Mouse (Mus musculus) testis, adult 2 months (tissue): ENCODE data around the gene Uqcr11. TPM values are rescaled to one million over a fixed set of nuclear protein-coding genes. Genes with fewer than 3 reads are reported as not detected.

Experiments used
- H3K27ac ChIP-seq: fragments of 200-500 bp; 2 replicates; pipeline ENCODE4 v1.5.1; 2012; ENCODE audit warnings: low read depth, low read length; ENCODE audit not compliant: control insufficient read depth, insufficient read depth
- H3K27me3 ChIP-seq: fragments of 200-500 bp; 2 replicates; pipeline ENCODE4 v1.6.1; 2012; ENCODE audit warnings: mild to moderate bottlenecking, low read length, moderate library complexity; ENCODE audit not compliant: control insufficient read depth, insufficient read depth
- H3K36me3 ChIP-seq: fragments of 200-500 bp; 2 replicates; pipeline ENCODE4 v1.6.1; 2012; ENCODE audit warnings: mild to moderate bottlenecking, low read length; ENCODE audit not compliant: control insufficient read depth, insufficient read depth
- H3K4me1 ChIP-seq: fragments of 200-500 bp; 2 replicates; pipeline ENCODE4 v1.6.1; 2012; ENCODE audit warnings: low read length; ENCODE audit not compliant: control insufficient read depth, insufficient read depth
- H3K4me3 ChIP-seq: fragments of 200-500 bp; 2 replicates; pipeline ENCODE4 v1.5.1; 2012; ENCODE audit warnings: low read depth, mild to moderate bottlenecking, low read length, moderate library complexity, mixed read lengths; ENCODE audit not compliant: control insufficient read depth
- CTCF ChIP-seq: fragments of 200-500 bp; IDR thresholded peaks from 2 replicates; pipeline ENCODE4 v1.5.1; 2012; ENCODE audit warnings: low read depth, mild to moderate bottlenecking, inconsistent platforms, low read length, moderate library complexity; ENCODE audit not compliant: control insufficient read depth, insufficient read depth, insufficient replicate concordance
- POLR2A ChIP-seq: fragments of 200-500 bp; IDR thresholded peaks from 2 replicates; pipeline ENCODE4 v1.6.1; 2012; ENCODE audit warnings: low read depth, mild to moderate bottlenecking, inconsistent platforms, low read length, moderate library complexity; ENCODE audit not compliant: control insufficient read depth
- polyA plus RNA-seq: library from polyadenylated mRNA; depleted of rRNA; stranded (reverse); fragments of >200 nt; gene quantifications from 2 replicates; pipeline ENCODE4 v1.2.3, GENCODE M21; 2012

Gene Uqcr11
- polyA plus RNA-seq, 1 experiment = 446 TPM

DNA sequence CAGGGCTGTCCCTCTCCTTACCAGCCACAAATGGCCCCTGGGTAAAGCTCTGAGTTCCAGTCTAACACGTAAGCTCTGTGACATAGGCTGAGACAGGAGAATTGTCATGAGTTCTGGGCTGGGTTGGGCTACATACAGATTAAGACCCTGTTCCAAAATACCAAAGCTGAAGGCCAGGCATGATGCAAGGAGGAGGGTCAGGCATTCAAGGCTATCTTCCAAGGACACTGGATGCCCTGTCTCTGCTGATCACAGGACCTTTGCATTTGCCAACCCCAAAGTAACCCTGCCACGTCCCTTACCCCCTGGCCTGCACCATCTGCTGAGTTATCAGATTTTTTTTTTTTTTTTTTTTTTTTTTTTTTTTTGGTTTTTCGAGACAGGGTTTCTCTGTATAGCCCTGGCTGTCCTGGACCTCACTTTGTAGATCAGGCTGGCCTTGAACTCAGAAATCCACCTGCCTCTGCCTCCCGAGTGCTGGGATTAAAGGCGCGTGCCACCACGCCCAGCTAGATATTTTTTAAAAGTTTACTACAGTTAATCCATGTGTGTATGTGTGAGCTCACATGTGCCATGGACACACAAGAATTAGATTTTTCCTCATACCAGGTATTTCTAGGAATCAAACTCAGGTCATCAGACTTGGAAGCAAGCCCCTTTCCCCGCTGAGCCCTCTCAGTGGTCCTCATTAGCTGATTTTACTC is 37.1 kb upstream of the Uqcr11 start:
- H3K4me3 ChIP-seq = no peak overlapping the region
- no peaks in the 10 kb centered on the region for H3K36me3 ChIP-seq
- H3K4me1 ChIP-seq = peaks cover 13% of the 10 kb centered on the region
- TF ChIP-seq CTCF (no peak), POLR2A (no peak)
- H3K27me3 ChIP-seq = no peaks in the 10 kb centered on the region
- no peak overlapping the region for H3K27ac ChIP-seq

DNA sequence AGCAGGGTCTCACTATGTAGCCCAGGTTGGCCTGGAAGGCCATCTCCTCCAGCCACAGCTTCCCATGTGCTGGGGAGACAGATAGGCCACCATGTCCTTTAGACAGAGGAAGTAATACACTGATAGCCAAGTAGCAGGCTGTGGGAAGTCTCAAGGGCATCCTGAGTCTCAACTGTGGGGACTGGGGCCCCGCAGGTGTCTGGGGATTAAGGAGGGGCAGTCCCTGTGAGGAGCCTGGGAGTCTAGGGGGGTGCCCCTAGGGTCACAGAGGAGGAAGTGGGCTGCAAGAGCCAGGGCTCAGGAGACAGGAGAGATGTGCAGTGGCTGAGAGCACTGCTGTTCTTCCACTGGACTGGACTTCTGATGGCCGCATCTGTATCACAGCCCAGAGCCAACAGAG is 36.4 kb upstream of the Uqcr11 start:
- H3K4me3 ChIP-seq = no peak overlapping the region
- H3K4me1 ChIP-seq = peaks cover 14% of the 10 kb centered on the region
- no peak overlapping the region for H3K27ac ChIP-seq
- TF ChIP-seq POLR2A (no peak), CTCF (no peak)
- no peaks in the 10 kb centered on the region for H3K27me3 ChIP-seq
- no peaks in the 10 kb centered on the region for H3K36me3 ChIP-seq

DNA sequence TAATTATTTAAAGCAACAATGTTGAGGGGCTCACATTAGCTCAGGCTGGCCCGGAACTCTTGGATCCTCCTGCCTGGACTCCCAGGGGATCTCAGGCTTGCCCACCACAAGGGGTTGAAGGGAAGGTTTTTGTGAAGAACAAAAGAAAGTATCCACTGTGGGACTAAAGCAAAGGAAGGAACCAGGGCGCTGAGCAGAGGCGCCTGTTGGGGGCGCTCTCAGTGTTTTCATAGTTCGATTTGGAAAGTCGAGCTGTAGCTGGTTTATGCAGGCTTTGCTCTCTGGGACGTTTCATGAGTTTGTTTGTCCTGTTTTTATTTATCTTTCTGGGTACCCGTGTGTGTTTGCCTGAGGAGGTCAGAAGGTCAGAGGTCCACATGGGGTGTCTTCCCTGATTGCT is 35.0 kb upstream of the Uqcr11 start:
- TF ChIP-seq CTCF (no peak), POLR2A (no peak)
- Histone ChIP-seq H3K4me3 (no peak overlapping the region), H3K27me3 (no peaks in the 10 kb centered on the region), H3K27ac (no peak overlapping the region), H3K4me1 (peaks cover 16% of the 10 kb centered on the region), H3K36me3 (no peaks in the 10 kb centered on the region)

DNA sequence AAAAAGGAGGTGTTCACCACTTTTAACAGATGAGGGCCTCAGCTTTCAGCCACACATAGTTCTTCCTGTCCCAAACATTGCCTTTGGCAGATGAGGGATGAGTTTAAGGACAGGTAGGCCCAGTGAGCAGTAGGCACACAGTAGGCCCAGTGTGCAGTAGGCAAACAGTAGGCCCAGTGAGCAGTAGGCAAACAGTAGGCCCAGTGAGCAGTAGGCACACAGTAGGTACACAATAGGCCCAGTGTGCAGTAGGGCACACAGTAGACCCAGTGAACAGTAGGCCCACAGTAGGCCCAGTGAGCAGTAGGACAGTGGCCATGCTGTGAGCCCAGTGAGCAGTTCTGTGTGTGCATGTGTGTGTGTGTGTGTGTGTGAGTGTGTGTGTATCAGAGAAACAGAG is 33.4 kb upstream of the Uqcr11 start:
- H3K4me3 ChIP-seq = no peak overlapping the region
- TF ChIP-seq POLR2A (no peak), CTCF (no peak)
- no peaks in the 10 kb centered on the region for H3K36me3 ChIP-seq
- peaks cover 21% of the 10 kb centered on the region for H3K4me1 ChIP-seq
- H3K27ac ChIP-seq = no peak overlapping the region
- H3K27me3 ChIP-seq = no peaks in the 10 kb centered on the region

DNA sequence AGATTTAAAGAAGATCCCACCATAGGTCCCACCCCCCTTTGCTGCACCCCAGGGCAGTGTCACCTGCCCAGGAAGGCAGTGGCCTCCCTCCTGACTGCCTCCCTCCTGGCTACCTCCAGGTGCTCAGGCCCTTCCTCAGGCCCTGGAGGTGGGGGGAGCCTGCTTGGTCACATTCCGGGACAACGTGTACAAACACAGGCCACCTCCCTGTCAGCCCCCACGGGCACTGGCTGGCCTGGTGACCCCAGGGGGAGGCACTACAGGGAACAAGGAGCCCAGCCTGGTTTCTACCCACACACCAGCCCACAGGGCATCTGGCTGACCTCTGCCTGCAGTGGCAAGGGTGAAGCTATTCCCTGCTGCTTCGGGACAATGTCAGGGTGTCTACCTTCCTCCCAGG is 31.3 kb upstream of the Uqcr11 start:
- no peaks in the 10 kb centered on the region for H3K36me3 ChIP-seq
- peaks cover 22% of the 10 kb centered on the region for H3K4me1 ChIP-seq
- no peak overlapping the region for H3K27ac ChIP-seq
- TF ChIP-seq CTCF (no peak), POLR2A (no peak)
- no peaks in the 10 kb centered on the region for H3K27me3 ChIP-seq
- H3K4me3 ChIP-seq = no peak overlapping the region

DNA sequence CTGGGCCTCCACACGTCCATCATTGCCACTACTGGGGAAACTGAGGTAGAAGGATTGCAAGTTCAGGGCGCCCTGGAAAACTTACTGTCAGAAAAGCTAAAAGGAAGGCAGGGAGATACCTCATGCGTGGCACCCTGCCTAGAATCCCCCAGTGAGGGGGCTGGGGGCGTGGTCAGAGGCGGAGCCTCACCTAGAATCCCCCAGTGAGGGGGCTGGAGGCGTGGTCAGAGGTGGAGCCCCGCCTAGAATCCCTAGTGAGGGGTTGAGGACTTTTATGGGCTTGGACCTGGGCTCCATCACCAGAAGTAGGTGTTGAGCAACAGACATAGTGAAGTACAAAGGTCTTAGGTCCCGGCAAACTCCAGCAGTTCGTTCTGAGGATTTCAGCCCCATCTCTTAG is 29.6 kb upstream of the Uqcr11 start:
- Histone ChIP-seq H3K4me1 (peaks cover 30% of the 10 kb centered on the region), H3K27ac (no peak overlapping the region), H3K27me3 (no peaks in the 10 kb centered on the region), H3K36me3 (no peaks in the 10 kb centered on the region), H3K4me3 (no peak overlapping the region)
- TF ChIP-seq CTCF (no peak), POLR2A (no peak)

DNA sequence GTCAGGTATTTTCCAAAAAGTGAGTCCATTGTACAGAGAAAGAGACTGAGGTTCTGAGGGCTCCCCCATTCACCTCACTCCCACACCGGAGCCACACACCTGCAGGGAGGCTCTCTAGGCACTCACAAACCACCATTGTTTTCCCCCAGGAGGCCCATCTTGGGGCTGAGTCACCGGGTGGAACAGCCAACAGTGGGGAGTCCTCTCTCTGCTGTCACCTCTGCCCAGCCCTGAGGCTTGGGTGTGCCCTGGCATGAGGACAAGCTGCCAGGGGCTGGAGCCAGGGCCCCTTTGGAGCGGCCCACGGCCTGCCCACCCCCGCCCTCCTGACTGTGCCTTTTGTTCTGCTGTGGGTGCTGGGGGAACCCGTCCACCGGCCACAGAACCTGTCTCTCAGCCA is 29.1 kb upstream of the Uqcr11 start:
- TF ChIP-seq CTCF (no peak), POLR2A (no peak)
- Histone ChIP-seq H3K27ac (no peak overlapping the region), H3K36me3 (no peaks in the 10 kb centered on the region), H3K4me3 (no peak overlapping the region), H3K27me3 (no peaks in the 10 kb centered on the region), H3K4me1 (peaks cover 30% of the 10 kb centered on the region)
